Mouse (Mus musculus): ENCODE results near the gene Id1.
A peak's percentile ranks its signal among the peaks of the same experiment; 100 is the strongest.

Gene Id1

GRCm38 (mm10) chr2:152756474-152757393 lies 20.7 kb downstream of the Id1 start:
- no peak for DNase-seq

DNA sequence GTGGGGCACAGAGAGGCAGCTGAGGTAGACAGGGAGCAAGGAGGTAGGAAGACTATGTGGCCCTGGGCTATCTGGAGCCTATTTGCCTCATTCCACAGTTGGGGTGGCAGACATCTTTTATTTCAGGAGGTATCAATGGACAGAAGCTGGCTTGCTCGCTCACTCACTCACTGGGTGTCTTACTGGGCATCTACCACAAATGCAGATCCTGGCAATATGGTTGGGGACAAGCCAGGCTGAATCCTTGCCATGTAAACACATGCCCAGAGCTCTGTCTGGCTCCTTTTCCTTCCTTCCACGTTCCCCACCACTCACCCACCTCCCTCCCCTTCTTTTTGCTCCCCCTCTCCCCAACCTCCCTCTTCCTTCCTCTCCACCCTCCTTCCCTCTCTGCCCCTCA lies 21.4 kb downstream of the Id1 start:
- DNase-seq: no peak

DNA sequence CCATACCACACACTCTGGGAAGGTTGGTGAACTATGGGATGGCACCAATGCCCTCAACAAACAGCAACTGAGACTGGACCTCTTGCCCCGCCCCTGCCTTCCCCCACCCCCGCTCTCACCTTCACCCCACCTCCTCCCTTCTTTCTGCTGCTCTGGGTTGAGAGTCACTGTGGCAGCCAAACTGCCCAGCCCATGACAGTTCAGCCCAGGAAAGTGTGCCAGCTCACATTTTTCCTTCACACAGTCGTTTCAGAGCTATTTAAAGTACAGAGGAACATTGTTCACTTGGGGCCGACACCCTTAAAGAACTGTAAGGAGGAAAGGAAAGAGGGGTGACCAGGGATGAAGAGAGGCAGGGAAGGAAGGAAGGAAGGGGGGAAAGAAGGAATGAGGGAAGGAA lies 22.3 kb downstream of the Id1 start:
- DNase-seq: no peak

GRCm38 (mm10) chr2:152763310-152763709 lies 27.3 kb downstream of the Id1 start:
- DNase-seq: no peak

GRCm38 (mm10) chr2:152764172-152765044 lies 28.4 kb downstream of the Id1 start:
- DNase-seq: no peak

- DNase-seq: no peak
These were observed 29.1 kb downstream of the Id1 start for GRCm38 (mm10) chr2:152765045-152765674.

DNA sequence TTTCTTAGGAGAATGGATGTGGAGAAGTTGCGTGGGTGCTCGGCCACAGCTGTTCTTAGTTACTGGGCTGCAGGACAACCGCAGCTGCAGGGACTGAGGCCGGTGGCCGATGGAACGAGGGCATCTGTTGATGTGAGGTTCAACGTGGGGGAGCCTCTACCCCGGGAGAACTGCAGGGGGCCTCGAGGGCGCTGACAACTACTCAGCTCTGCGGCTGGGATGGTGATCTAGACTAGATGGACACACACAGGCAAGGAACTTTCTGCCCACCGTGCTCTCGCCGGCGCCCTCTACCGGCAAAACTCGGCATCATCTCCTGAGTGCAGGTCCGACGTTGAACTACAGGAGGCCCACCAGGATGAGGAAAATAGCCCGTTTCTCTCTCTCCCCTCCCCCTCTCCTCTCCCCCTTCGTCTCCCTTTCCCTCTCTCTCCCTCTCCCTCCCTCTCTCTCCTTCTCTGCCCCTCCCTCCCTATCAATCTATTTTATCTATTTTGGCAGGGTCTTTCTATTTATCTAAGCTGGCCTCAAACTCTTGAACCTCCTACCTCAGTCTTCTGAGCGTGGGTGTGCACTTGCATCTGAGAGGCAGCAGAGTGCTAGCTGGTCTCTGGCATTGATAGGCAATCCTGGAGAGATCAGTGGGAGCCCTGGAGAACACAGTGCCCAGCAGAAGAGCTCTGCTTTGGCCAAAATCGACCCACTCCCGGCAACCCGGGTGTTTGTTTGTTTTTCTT lies 30.5 kb downstream of the Id1 start:
- DNase-seq: peak; percentile 91 to 95

GRCm38 (mm10) chr2:152767618-152768271 lies 31.7 kb downstream of the Id1 start:
- DNase-seq: peak; percentile 61 to 63

DNA sequence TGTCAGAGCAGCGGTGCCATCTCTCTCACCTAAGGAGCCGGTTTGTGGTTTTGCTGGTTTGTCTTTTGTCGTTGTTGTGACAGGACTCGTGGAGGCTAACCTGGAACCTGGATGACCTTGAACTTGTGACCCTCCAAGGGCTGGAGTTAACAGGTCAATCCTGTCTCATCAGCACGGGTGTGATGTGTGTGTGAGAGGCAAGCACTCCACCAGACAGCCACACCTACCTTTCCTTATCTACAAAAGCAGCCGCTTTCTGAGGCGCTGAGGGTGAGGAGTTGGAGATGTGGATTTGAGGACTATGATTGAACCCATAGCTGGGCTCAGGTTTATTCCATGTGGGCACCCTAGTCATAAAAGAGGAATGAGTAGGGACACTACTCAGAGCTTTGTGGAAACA lies 33.6 kb downstream of the Id1 start:
- no peak for DNase-seq

GRCm38 (mm10) chr2:152771571-152771970 lies 35.5 kb downstream of the Id1 start:
- no peak for DNase-seq

GRCm38 (mm10) chr2:152772231-152772630 lies 36.2 kb downstream of the Id1 start:
- no peak for DNase-seq

DNA sequence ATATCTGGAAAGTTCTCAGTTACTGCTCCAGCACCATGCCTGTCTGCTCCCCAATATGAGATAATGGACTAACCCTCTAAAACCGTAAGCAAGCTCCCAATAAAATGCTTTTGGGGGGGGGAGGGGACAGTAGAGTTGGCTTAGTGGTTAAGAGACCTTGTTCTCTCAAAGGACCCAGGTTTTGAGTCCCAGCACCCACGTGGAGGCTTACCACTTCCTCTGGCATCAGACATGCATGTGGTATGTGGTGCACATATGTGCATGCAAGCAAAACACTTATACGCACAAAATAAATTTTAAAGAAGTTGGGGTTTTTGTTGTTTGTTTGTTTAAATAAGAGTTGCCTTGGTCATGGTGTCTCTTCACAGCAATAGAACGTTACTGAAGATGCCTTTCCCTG lies 39.3 kb downstream of the Id1 start:
- DNase-seq: peak; percentile 61 to 75

DNA sequence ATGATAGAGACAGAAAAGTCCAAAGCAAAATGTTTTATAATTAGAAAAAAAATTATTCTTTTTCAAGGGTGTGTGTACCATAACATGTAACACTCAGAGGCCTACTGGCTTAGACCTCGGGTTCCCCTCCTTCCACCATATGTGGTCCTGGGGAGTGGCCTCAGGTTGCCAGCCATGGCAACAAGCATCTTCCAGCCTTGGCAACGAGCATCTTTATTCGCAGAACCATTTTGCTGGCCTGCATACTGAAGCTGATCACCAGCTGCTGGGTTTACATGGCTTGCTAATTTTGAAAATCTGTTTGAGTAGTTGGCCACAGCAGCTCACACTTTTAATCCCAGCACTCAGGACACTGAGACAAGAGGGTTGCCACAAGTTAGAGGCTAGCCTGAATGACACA lies 40.0 kb downstream of the Id1 start:
- no peak for DNase-seq

DNA sequence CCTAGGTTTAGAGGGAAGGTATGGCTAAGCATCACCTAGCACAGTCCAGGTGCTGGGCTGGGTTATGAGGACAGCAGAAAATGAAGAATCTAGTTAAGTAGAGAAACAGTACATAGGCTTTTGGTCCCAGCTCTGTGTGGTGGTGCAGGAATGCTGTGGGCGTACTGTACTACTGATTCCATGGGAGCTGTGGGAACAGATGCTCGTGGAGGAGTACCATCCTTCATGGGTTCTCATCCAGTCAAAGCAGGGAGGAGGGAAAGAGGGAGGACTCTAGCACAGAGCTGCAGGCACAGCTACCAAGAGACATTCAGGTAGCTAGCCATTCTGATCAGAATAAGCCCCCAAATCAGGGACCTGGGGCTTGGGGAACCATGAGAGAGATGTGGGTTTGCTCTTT lies 40.4 kb downstream of the Id1 start:
- DNase-seq: no peak

- DNase-seq: no peak
These were observed 41.0 kb downstream of the Id1 start for GRCm38 (mm10) chr2:152777081-152777480.

DNA sequence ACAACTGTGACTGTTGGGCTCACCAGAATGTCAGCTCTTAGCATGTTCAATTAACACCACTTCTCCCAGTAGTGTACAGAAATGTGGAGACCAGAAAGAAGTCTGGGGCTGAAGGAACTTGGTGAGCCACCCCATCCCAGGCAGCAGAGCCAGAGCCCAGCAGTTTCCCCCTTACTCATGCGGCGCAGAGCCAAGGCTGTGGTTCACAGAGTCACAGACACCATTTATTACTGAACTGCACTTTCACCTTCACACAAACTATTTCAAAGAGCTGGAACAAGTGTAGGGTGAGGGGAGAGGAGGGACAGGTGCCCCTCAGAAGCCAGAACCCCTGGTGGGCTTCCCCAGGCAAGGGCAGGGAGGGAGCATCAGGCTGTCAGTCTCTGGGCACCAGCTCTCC lies 44.4 kb downstream of the Id1 start:
- no peak for DNase-seq

- DNase-seq: no peak
These were observed 45.1 kb downstream of the Id1 start for GRCm38 (mm10) chr2:152781031-152781711.

GRCm38 (mm10) chr2:152782656-152783055 lies 46.6 kb downstream of the Id1 start:
- no peak for DNase-seq

DNA sequence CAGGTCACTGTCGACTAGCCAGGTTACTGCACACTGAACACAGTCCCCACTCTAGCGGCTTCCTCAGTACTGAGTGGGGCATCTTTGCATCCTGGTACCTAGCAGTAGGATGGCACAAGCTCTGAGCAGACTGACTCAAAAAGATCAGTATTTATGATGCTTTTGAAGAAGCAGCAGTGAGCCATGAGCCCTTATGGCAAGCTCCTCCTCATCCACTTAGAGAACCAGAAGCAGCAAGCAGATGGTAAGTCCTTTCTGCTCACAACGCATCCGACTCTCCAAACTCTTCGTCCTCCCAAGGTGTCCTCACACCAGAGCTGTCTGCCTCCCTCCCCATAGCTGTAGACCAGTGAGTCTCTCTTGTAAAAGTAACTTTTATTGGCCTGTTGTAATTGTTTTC lies 47.2 kb downstream of the Id1 start:
- no peak for DNase-seq

GRCm38 (mm10) chr2:152784640-152785039 lies 48.6 kb downstream of the Id1 start:
- no peak for DNase-seq

All from thymus, postnatal 36 days (tissue).